Mouse (Mus musculus) T-cell, adult 2 months (primary cell): ENCODE data around the gene Fbxw21.

Experiments used
- DNase-seq: peaks from one replicate; pipeline ENCODE4 v3.0.0; 2022; ENCODE audit warnings: low spot score

Gene Fbxw21

GRCm38 (mm10) chr9:109090446-109090845 is 71.4 kb downstream of the Fbxw21 start:
- no peak for DNase-seq
